Mouse (Mus musculus): ENCODE measurements around the gene Ces4a.

DNA sequence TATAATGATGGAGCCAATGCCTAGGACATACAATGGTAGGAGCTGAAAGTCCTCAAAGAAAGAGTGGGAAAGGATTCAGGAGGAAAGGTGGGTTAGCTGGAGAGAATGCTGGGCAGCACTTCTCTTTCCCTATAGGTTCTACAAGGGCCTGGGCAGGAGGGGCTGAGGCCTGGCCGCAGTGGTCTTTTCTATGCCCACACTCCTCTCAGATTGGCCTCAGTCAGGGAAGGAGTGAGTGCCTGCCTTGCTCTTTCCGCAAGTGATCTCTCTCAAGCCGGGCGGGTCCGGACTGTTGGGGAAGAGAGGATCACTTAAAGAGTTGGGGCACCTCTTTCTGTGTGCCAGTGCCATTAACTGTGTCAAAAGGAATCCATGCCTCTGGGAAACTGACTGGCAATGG, 22.7 kb downstream of the Ces4a start:
- TF ChIP-seq FLI1 (IDR thresholded peaks at IDR 0.05; ENCODE audit: low read length) (no peak), GATA1 (IDR thresholded peaks at IDR 0.05; ENCODE audit: borderline replicate concordance, low read length) (no peak)

Measured in megakaryocyte, embryonic 14.5 days (primary cell).